Mouse (Mus musculus): Measurements from ENCODE around the gene Rhobtb1.

DNA sequence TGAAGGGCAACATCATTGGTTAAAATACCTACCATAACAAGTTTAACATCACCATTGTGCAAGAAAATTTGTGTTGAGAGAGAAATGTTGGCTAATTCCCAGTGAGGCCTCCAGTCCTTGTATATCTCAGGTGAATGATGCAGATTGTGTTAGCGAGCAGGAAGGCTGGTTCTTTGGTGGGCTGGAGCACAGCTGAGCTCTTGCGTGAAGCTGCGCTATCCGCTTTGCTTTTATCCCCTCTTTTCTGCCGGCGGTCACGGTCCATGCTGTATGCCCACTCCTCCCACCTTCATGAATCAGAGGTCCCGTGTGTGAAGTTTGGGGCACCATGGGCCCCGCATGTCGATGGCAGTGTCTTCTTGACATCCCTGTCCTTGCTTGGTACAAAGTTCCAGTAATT lies 58.8 kb downstream of the Rhobtb1 start:
- no peak for TF ChIP-seq CTCF (IDR thresholded peaks at IDR 0.05; ENCODE audit: control insufficient read depth, insufficient read depth, insufficient replicate concordance, low read depth, low read length)
- no peak for TF ChIP-seq POLR2A (IDR thresholded peaks at IDR 0.05; ENCODE audit: control insufficient read depth, low read depth, low read length)

All from testis, adult 2 months (tissue).